Mouse (Mus musculus) cerebellum, adult 9-11 months (tissue): Measurements from ENCODE around the gene Ly6g6f.
"Not testable (repeated sequence)": the region's sequence is repeated elsewhere in the genome, so short reads cannot be mapped to it uniquely, and the experiment has no call there.

Experiments
- DNase-seq: peaks from one replicate; pipeline ENCODE4 v3.0.0; 2022

Ly6g6f gene

GRCm38 (mm10) chr17:35051156-35052086 is 34.0 kb downstream of the Ly6g6f start:
- DNase-seq = peak; percentile 71

GRCm38 (mm10) chr17:35050126-35050750 is 35.2 kb downstream of the Ly6g6f start:
- DNase-seq = peak; percentile 60

GRCm38 (mm10) chr17:35049561-35050016 is 35.8 kb downstream of the Ly6g6f start, which contains the start of gene Clic1:
Clic1 (plus strand) TSS chr17:35049966.
- peak; percentile 46 for DNase-seq

- no peak for DNase-seq
Measured at GRCm38 (mm10) chr17:35048932-35049440, 36.4 kb downstream of the Ly6g6f start.

- no peak for DNase-seq
Measured at GRCm38 (mm10) chr17:35048149-35048931, 37.1 kb downstream of the Ly6g6f start.

- DNase-seq = no peak
Measured at GRCm38 (mm10) chr17:35047688-35048087, 37.7 kb downstream of the Ly6g6f start.

- peak; percentile 97 for DNase-seq
Measured at GRCm38 (mm10) chr17:35046681-35047455, 38.5 kb downstream of the Ly6g6f start, which contains the start of gene Msh5. Msh5 (minus strand) TSS chr17:35046745.

- DNase-seq = no peak
Measured at GRCm38 (mm10) chr17:35045807-35046680, 39.4 kb downstream of the Ly6g6f start.

GRCm38 (mm10) chr17:35044904-35045806 is 40.3 kb downstream of the Ly6g6f start:
- no peak for DNase-seq

GRCm38 (mm10) chr17:35043794-35044193 is 41.6 kb downstream of the Ly6g6f start:
- DNase-seq = no peak

- DNase-seq = no peak
Measured at GRCm38 (mm10) chr17:35039121-35039873, 46.1 kb downstream of the Ly6g6f start.

- DNase-seq = no peak
Measured at GRCm38 (mm10) chr17:35034896-35035295, 50.5 kb downstream of the Ly6g6f start.

- not testable (repeated sequence) for DNase-seq
Measured at GRCm38 (mm10) chr17:35033703-35034102, 51.7 kb downstream of the Ly6g6f start.

GRCm38 (mm10) chr17:35032323-35032870 is 53.0 kb downstream of the Ly6g6f start:
- no peak for DNase-seq

GRCm38 (mm10) chr17:35031880-35032279 is 53.5 kb downstream of the Ly6g6f start:
- no peak for DNase-seq

- DNase-seq = no peak
Measured at GRCm38 (mm10) chr17:35031272-35031671, 54.1 kb downstream of the Ly6g6f start.
